13 mouse cellular contexts compared by ENCODE assay signal in genomic region chr5:65026776-65027175, GRCm38 (mm10). TPM values are rescaled to one million over a fixed set of nuclear protein-coding genes. Genes with fewer than 3 reads are reported as not detected.
DNase-seq lines count a peak whose midpoint lies in the region; ATAC-seq and TF ChIP-seq lines count a peak whose summit lies in the region.
"Had no signal": no experiment of that assay in that cellular context is flagged by ENCODE, and none has a peak within 500 bp of the region (broad histone marks: within the 10 kb centered on the region; RNA-seq: fewer than 3 reads in every experiment).

No protein-coding gene starts in this region.

- H3K27me3 ChIP-seq in hindbrain, embryonic 15.5 days: no peaks in the 10 kb centered on the region
- H3K27me3 ChIP-seq in hindbrain, embryonic 14.5 days (ENCODE audit: control insufficient read depth, insufficient read depth, low read length): no peaks in the 10 kb centered on the region
- no peaks in the 10 kb centered on the region for H3K27me3 ChIP-seq in midbrain, postnatal 0 days (ENCODE audit: insufficient read depth, low read length)
- no peaks in the 10 kb centered on the region for H3K27me3 ChIP-seq in midbrain, embryonic 15.5 days (replicated peaks)
- H3K27me3 ChIP-seq: lung, embryonic 15.5 days had no signal

- H3K27ac ChIP-seq in hindbrain, embryonic 15.5 days (replicated peaks): 0 out of 2 replicates have a peak overlapping the region, but pooled peaks have one; percentile 10
- H3K27ac ChIP-seq in hindbrain, embryonic 14.5 days: no peak overlapping the region
- no peak overlapping the region for H3K27ac ChIP-seq in midbrain, postnatal 0 days (ENCODE audit: low read depth, low read length)
- no peak overlapping the region for H3K27ac ChIP-seq in midbrain, embryonic 15.5 days
- H3K27ac ChIP-seq: kidney, postnatal 0 days; left cerebral cortex, adult 2 months; lung, embryonic 15.5 days; midbrain, embryonic 10.5 days had no signal

- no peak overlapping the region for H3K9ac ChIP-seq in hindbrain, embryonic 15.5 days
- H3K9ac ChIP-seq in hindbrain, embryonic 14.5 days: no peak overlapping the region
- no peak overlapping the region for H3K9ac ChIP-seq in midbrain, postnatal 0 days (replicated peaks; ENCODE audit: low read length, poor library complexity, severe bottlenecking)
- no peak overlapping the region for H3K9ac ChIP-seq in midbrain, embryonic 15.5 days
- H3K9ac ChIP-seq: lung, embryonic 15.5 days had no signal

- H3K36me3 ChIP-seq in hindbrain, embryonic 15.5 days: no peaks in the 10 kb centered on the region
- H3K36me3 ChIP-seq in hindbrain, embryonic 14.5 days (replicated peaks; ENCODE audit: control insufficient read depth, insufficient read depth): no peaks in the 10 kb centered on the region
- no peaks in the 10 kb centered on the region for H3K36me3 ChIP-seq in midbrain, postnatal 0 days (ENCODE audit: insufficient read depth, low read length)
- no peaks in the 10 kb centered on the region for H3K36me3 ChIP-seq in midbrain, embryonic 15.5 days (replicated peaks)
- H3K36me3 ChIP-seq: midbrain, embryonic 10.5 days had no signal

- no peak overlapping the region for H3K4me2 ChIP-seq in hindbrain, embryonic 15.5 days
- no peak overlapping the region for H3K4me2 ChIP-seq in hindbrain, embryonic 14.5 days (replicated peaks)
- H3K4me2 ChIP-seq in midbrain, postnatal 0 days (ENCODE audit: low read depth, low read length, poor library complexity, severe bottlenecking): no peak overlapping the region
- no peak overlapping the region for H3K4me2 ChIP-seq in midbrain, embryonic 15.5 days
- H3K4me2 ChIP-seq: lung, embryonic 15.5 days had no signal

- peaks cover 22% of the 10 kb centered on the region for H3K4me1 ChIP-seq in hindbrain, embryonic 15.5 days (replicated peaks)
- peaks cover 15% of the 10 kb centered on the region for H3K4me1 ChIP-seq in hindbrain, embryonic 14.5 days (replicated peaks; ENCODE audit: control insufficient read depth, insufficient read depth, low read length)
- H3K4me1 ChIP-seq in midbrain, postnatal 0 days (ENCODE audit: insufficient read depth, low read length): 0 out of 2 replicates have a peak, but pooled peaks cover 3% of the 10 kb centered on the region
- H3K4me1 ChIP-seq in midbrain, embryonic 15.5 days: peaks cover 7% of the 10 kb centered on the region; the same call in 1 of the 2 replicates
- H3K4me1 ChIP-seq: lung, embryonic 15.5 days had no signal

- 63% methylated on average over 9 of the region's 9 CpGs for WGBS in hindbrain, embryonic 15.5 days
- WGBS in hindbrain, embryonic 14.5 days: 72% methylated on average over 9 of the region's 9 CpGs
- WGBS in midbrain, postnatal 0 days: 69% methylated on average over 9 of the region's 9 CpGs
- WGBS in midbrain, embryonic 15.5 days: 72% methylated on average over 9 of the region's 9 CpGs

- H3K9me3 ChIP-seq in hindbrain, embryonic 15.5 days: no peaks in the 10 kb centered on the region
- no peaks in the 10 kb centered on the region for H3K9me3 ChIP-seq in hindbrain, embryonic 14.5 days (ENCODE audit: control insufficient read depth, low read length)
- no peaks in the 10 kb centered on the region for H3K9me3 ChIP-seq in midbrain, postnatal 0 days (ENCODE audit: low read length)
- H3K9me3 ChIP-seq in midbrain, embryonic 15.5 days: no peaks in the 10 kb centered on the region
- H3K9me3 ChIP-seq: lung, embryonic 15.5 days; midbrain, embryonic 10.5 days had no signal

- no peak for TF ChIP-seq CTCF in midbrain, postnatal 0 days (IDR thresholded peaks at IDR 0.05)

- peak; percentile 75 to 84 for DNase-seq in adrenal gland, adult (ENCODE audit: inconsistent age in 2 of 2, low spot score in 1 of 2)
- no peak for DNase-seq in adrenal gland, postnatal 4 days (ENCODE audit: low spot score in 2 of 2)
- DNase-seq in hindbrain, embryonic 14.5 days (ENCODE audit: low spot score): no peak
- DNase-seq in midbrain, postnatal 0 days (ENCODE audit: low spot score): peak; percentile 52
- no peak for DNase-seq in layer of hippocampus, adult 18-20 months (ENCODE audit: low spot score in 2 of 2)
- DNase-seq: embryo, embryonic 11 days had no signal

- ATAC-seq in hindbrain, embryonic 15.5 days (ENCODE audit: low FRiP score, low read depth): no peak
- ATAC-seq in hindbrain, embryonic 14.5 days (ENCODE audit: low FRiP score): no peak
- no peak for ATAC-seq in midbrain, postnatal 0 days (ENCODE audit: low FRiP score)
- no peak for ATAC-seq in midbrain, embryonic 15.5 days (replicated peaks)
- ATAC-seq in megakaryocyte progenitor cell, adult 5-6 weeks (replicated peaks; ENCODE audit: poor library complexity): peak; percentile 49

- no peak overlapping the region for H3K4me3 ChIP-seq in hindbrain, embryonic 15.5 days
- H3K4me3 ChIP-seq in hindbrain, embryonic 14.5 days (replicated peaks; ENCODE audit: low read length): no peak overlapping the region
- H3K4me3 ChIP-seq in midbrain, postnatal 0 days (ENCODE audit: low read depth, low read length): no peak overlapping the region
- H3K4me3 ChIP-seq in midbrain, embryonic 15.5 days: no peak overlapping the region
- H3K4me3 ChIP-seq: left cerebral cortex, adult 2 months; lung, embryonic 15.5 days; midbrain, embryonic 10.5 days had no signal

RNA-seq across cellular contexts. Expression of gene Fam114a1, which starts 56.9 kb away (rescaled TPM):
- total RNA-seq in adrenal gland, postnatal 4 days (2021): 10 to 100 TPM; 34.2 to 35.0 TPM
- polyA plus RNA-seq in hindbrain, embryonic 15.5 days (2015; fragmentation: Nextera tagmentation; extraction: Ambion mirVana): 9.1 and 9.2 TPM in 2 replicates
- polyA plus RNA-seq in hindbrain, embryonic 14.5 days (2014; fragmentation: Nextera tagmentation; extraction: Ambion mirVana): 7.1 and 10.3 TPM in 2 replicates
- total RNA-seq in midbrain, postnatal 0 days (2014; rRNA removed): 2.5 and 6.2 TPM in 2 replicates
- 5.0 and 5.4 TPM in 2 replicates for polyA plus RNA-seq in midbrain, postnatal 0 days (2015; fragmentation: Nextera tagmentation; extraction: Ambion mirVana)
- 7.5 and 8.3 TPM in 2 replicates for polyA plus RNA-seq in midbrain, embryonic 15.5 days (2015; fragmentation: Nextera tagmentation; extraction: Ambion mirVana)
- 5.6 and 7.1 TPM in 2 replicates for total RNA-seq in megakaryocyte progenitor cell, adult 5-6 weeks (2015)
- 5.2 and 7.4 TPM in 2 replicates for total RNA-seq in megakaryocyte progenitor cell, adult 5-6 weeks (2017)
- total RNA-seq in layer of hippocampus, adult 18-20 months (2021): 1 to 10 TPM; 4.6 to 4.7 TPM

Comparison
In these comparisons a context has a peak if more than half of its experiments do, and no peak if none do; other contexts are left out.
1. DNase-seq: peak in adrenal gland, adult (2 of 2) and midbrain, postnatal 0 days (single experiment); none in adrenal gland, postnatal 4 days (0 of 2), hindbrain, embryonic 14.5 days (single experiment) and layer of hippocampus, adult 18-20 months (0 of 2).